Mouse (Mus musculus): Measurements from ENCODE around the gene Tmem40. TPM values are rescaled to one million over a fixed set of nuclear protein-coding genes. Genes with fewer than 3 reads are reported as not detected.

Gene Tmem40
- polyA plus RNA-seq, 1 experiment from 2014 or later, result 0.91 TPM

GRCm38 (mm10) chr6:115722246-115722645 is 40.0 kb downstream of the Tmem40 start:
- Histone ChIP-seq H3K27me3 (replicated peaks; ENCODE audit: control insufficient read depth, insufficient read depth, low read length) (no peaks in the 10 kb centered on the region), H3K4me1 (replicated peaks; ENCODE audit: control insufficient read depth, insufficient read depth, low read length) (peaks cover 9% of the 10 kb centered on the region), H3K9me3 (ENCODE audit: control insufficient read depth, low read length) (peaks cover 2% of the 10 kb centered on the region; the same call in 1 of the 2 replicates), H3K27ac (ENCODE audit: low read length) (no peak overlapping the region), H3K4me2 (ENCODE audit: low read length) (no peak overlapping the region), H3K9ac (replicated peaks; ENCODE audit: low read depth, low read length) (no peak overlapping the region), H3K4me3 (replicated peaks; ENCODE audit: low read length) (no peak overlapping the region), H3K36me3 (ENCODE audit: control insufficient read depth, insufficient read depth) (no peaks in the 10 kb centered on the region)
- no peak for ATAC-seq
- 86% methylated on average over 5 of the region's 5 CpGs for WGBS

- ATAC-seq, result peak; percentile 92
- WGBS, result 2% methylated on average over 15 of the region's 15 CpGs
- H3K27me3 ChIP-seq (replicated peaks; ENCODE audit: control insufficient read depth, insufficient read depth, low read length), result no peaks in the 10 kb centered on the region
These were observed 44.3 kb downstream of the Tmem40 start for GRCm38 (mm10) chr6:115717715-115718558.

GRCm38 (mm10) chr6:115717101-115717652 is 45.0 kb downstream of the Tmem40 start:
- Histone ChIP-seq H3K27ac (ENCODE audit: low read length) (no peak overlapping the region), H3K36me3 (ENCODE audit: control insufficient read depth, insufficient read depth) (no peaks in the 10 kb centered on the region), H3K9ac (replicated peaks; ENCODE audit: low read depth, low read length) (no peak overlapping the region), H3K9me3 (ENCODE audit: control insufficient read depth, low read length) (no peaks in the 10 kb centered on the region), H3K4me2 (ENCODE audit: low read length) (peak overlapping the region; percentile 46), H3K27me3 (replicated peaks; ENCODE audit: control insufficient read depth, insufficient read depth, low read length) (no peaks in the 10 kb centered on the region), H3K4me1 (replicated peaks; ENCODE audit: control insufficient read depth, insufficient read depth, low read length) (peaks cover 12% of the 10 kb centered on the region), H3K4me3 (replicated peaks; ENCODE audit: low read length) (no peak overlapping the region)
- 15% methylated on average over 8 of the region's 8 CpGs for WGBS
- peak; percentile 59 for ATAC-seq

More at GRCm38 (mm10) chr6:115717715-115718558, 44.3 kb downstream of the Tmem40 start:
- Histone ChIP-seq H3K27ac (ENCODE audit: low read length) (no peak overlapping the region), H3K4me3 (replicated peaks; ENCODE audit: low read length) (peak overlapping the region; percentile 2; the same call in 1 of the 2 replicates), H3K36me3 (ENCODE audit: control insufficient read depth, insufficient read depth) (no peaks in the 10 kb centered on the region), H3K9ac (replicated peaks; ENCODE audit: low read depth, low read length) (0 out of 2 replicates have a peak overlapping the region, but pooled peaks have one; percentile 5), H3K4me2 (ENCODE audit: low read length) (peak overlapping the region; percentile 46), H3K4me1 (replicated peaks; ENCODE audit: control insufficient read depth, insufficient read depth, low read length) (peaks cover 12% of the 10 kb centered on the region), H3K9me3 (ENCODE audit: control insufficient read depth, low read length) (no peaks in the 10 kb centered on the region)

- Histone ChIP-seq H3K4me1 (replicated peaks; ENCODE audit: control insufficient read depth, insufficient read depth, low read length) (no peaks in the 10 kb centered on the region), H3K4me2 (ENCODE audit: low read length) (no peak overlapping the region), H3K27me3 (replicated peaks; ENCODE audit: control insufficient read depth, insufficient read depth, low read length) (no peaks in the 10 kb centered on the region), H3K9me3 (ENCODE audit: control insufficient read depth, low read length) (no peaks in the 10 kb centered on the region), H3K4me3 (replicated peaks; ENCODE audit: low read length) (no peak overlapping the region), H3K9ac (replicated peaks; ENCODE audit: low read depth, low read length) (no peak overlapping the region), H3K36me3 (ENCODE audit: control insufficient read depth, insufficient read depth) (no peaks in the 10 kb centered on the region), H3K27ac (ENCODE audit: low read length) (no peak overlapping the region)
- no peak for ATAC-seq
- WGBS, result 77% methylated on average over 2 of the region's 3 CpGs
These were observed 50.9 kb downstream of the Tmem40 start for GRCm38 (mm10) chr6:115711261-115711660.

- Histone ChIP-seq H3K9ac (replicated peaks; ENCODE audit: low read depth, low read length) (no peak overlapping the region), H3K4me1 (replicated peaks; ENCODE audit: control insufficient read depth, insufficient read depth, low read length) (no peaks in the 10 kb centered on the region; the same call in 1 of the 2 replicates), H3K9me3 (ENCODE audit: control insufficient read depth, low read length) (no peaks in the 10 kb centered on the region), H3K4me3 (replicated peaks; ENCODE audit: low read length) (no peak overlapping the region), H3K27me3 (replicated peaks; ENCODE audit: control insufficient read depth, insufficient read depth, low read length) (no peaks in the 10 kb centered on the region), H3K36me3 (ENCODE audit: control insufficient read depth, insufficient read depth) (no peaks in the 10 kb centered on the region), H3K4me2 (ENCODE audit: low read length) (no peak overlapping the region), H3K27ac (ENCODE audit: low read length) (no peak overlapping the region)
- ATAC-seq, result no peak
- WGBS, result 83% methylated on average over 5 of the region's 5 CpGs
These were observed 59.3 kb downstream of the Tmem40 start for GRCm38 (mm10) chr6:115702901-115703300.

GRCm38 (mm10) chr6:115701302-115701701 is 60.9 kb downstream of the Tmem40 start:
- H3K9me3 ChIP-seq (ENCODE audit: control insufficient read depth, low read length), result no peaks in the 10 kb centered on the region
- H3K4me1 ChIP-seq (replicated peaks; ENCODE audit: control insufficient read depth, insufficient read depth, low read length), result no peaks in the 10 kb centered on the region; the same call in 1 of the 2 replicates
- no peak overlapping the region for H3K27ac ChIP-seq (ENCODE audit: low read length)
- no peak overlapping the region for H3K4me2 ChIP-seq (ENCODE audit: low read length)
- H3K9ac ChIP-seq (replicated peaks; ENCODE audit: low read depth, low read length), result no peak overlapping the region
- H3K27me3 ChIP-seq (replicated peaks; ENCODE audit: control insufficient read depth, insufficient read depth, low read length), result no peaks in the 10 kb centered on the region
- 49% methylated on average over 11 of the region's 11 CpGs for WGBS
- no peaks in the 10 kb centered on the region for H3K36me3 ChIP-seq (ENCODE audit: control insufficient read depth, insufficient read depth)
- no peak overlapping the region for H3K4me3 ChIP-seq (replicated peaks; ENCODE audit: low read length)
- ATAC-seq, result no peak

- no peaks in the 10 kb centered on the region; the same call in 1 of the 2 replicates for H3K4me1 ChIP-seq (replicated peaks; ENCODE audit: control insufficient read depth, insufficient read depth, low read length)
- no peak for ATAC-seq
- H3K4me2 ChIP-seq (ENCODE audit: low read length), result no peak overlapping the region
- no peaks in the 10 kb centered on the region for H3K9me3 ChIP-seq (ENCODE audit: control insufficient read depth, low read length)
- 97% methylated on average over 1 of the region's 1 CpGs for WGBS
- no peak overlapping the region for H3K9ac ChIP-seq (replicated peaks; ENCODE audit: low read depth, low read length)
- H3K4me3 ChIP-seq (replicated peaks; ENCODE audit: low read length), result no peak overlapping the region
- H3K27me3 ChIP-seq (replicated peaks; ENCODE audit: control insufficient read depth, insufficient read depth, low read length), result no peaks in the 10 kb centered on the region
- no peaks in the 10 kb centered on the region for H3K36me3 ChIP-seq (ENCODE audit: control insufficient read depth, insufficient read depth)
- no peak overlapping the region for H3K27ac ChIP-seq (ENCODE audit: low read length)
These were observed 61.4 kb downstream of the Tmem40 start for GRCm38 (mm10) chr6:115700778-115701177.

- Histone ChIP-seq H3K36me3 (ENCODE audit: control insufficient read depth, insufficient read depth) (no peaks in the 10 kb centered on the region), H3K4me1 (replicated peaks; ENCODE audit: control insufficient read depth, insufficient read depth, low read length) (no peaks in the 10 kb centered on the region; the same call in 1 of the 2 replicates), H3K27ac (ENCODE audit: low read length) (no peak overlapping the region), H3K4me3 (replicated peaks; ENCODE audit: low read length) (no peak overlapping the region), H3K9me3 (ENCODE audit: control insufficient read depth, low read length) (no peaks in the 10 kb centered on the region), H3K9ac (replicated peaks; ENCODE audit: low read depth, low read length) (no peak overlapping the region), H3K4me2 (ENCODE audit: low read length) (no peak overlapping the region), H3K27me3 (replicated peaks; ENCODE audit: control insufficient read depth, insufficient read depth, low read length) (no peaks in the 10 kb centered on the region)
- 86% methylated on average over 4 of the region's 4 CpGs for WGBS
- ATAC-seq, result no peak
These were observed 63.5 kb downstream of the Tmem40 start for GRCm38 (mm10) chr6:115698699-115699098.

GRCm38 (mm10) chr6:115697739-115698558 is 64.3 kb downstream of the Tmem40 start:
- no peak for ATAC-seq
- Histone ChIP-seq H3K27ac (ENCODE audit: low read length) (no peak overlapping the region), H3K36me3 (ENCODE audit: control insufficient read depth, insufficient read depth) (no peaks in the 10 kb centered on the region), H3K9me3 (ENCODE audit: control insufficient read depth, low read length) (0 out of 2 replicates have a peak, but pooled peaks cover under 1% of the 10 kb centered on the region), H3K4me1 (replicated peaks; ENCODE audit: control insufficient read depth, insufficient read depth, low read length) (no peaks in the 10 kb centered on the region; the same call in 1 of the 2 replicates), H3K9ac (replicated peaks; ENCODE audit: low read depth, low read length) (no peak overlapping the region), H3K27me3 (replicated peaks; ENCODE audit: control insufficient read depth, insufficient read depth, low read length) (no peaks in the 10 kb centered on the region), H3K4me3 (replicated peaks; ENCODE audit: low read length) (no peak overlapping the region), H3K4me2 (ENCODE audit: low read length) (no peak overlapping the region)
- WGBS, result 63% methylated on average over 17 of the region's 17 CpGs

Measured in forebrain, embryonic 16.5 days (tissue).